Mouse (Mus musculus): ENCODE measurements around the gene Nudt8.

DNA sequence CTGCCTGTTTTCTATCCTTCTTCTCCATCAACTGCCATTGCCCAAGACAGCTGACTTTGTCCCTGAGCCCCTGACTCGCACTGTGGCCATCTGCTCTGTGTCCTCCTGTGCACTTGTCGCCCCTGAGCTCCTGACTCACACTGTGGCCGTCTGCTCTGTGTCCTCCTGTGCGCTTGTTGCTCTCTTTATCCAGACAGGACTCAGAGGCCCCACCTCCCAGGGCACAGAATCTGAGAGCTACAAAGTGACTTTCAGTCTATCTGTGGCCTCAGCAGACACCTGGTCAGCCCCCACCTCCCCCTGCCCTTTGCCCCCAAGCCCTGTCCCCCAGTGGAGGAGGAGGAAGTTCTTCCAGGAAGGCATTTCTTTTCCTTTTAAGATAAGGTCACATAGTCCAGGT lies 44.6 kb upstream of the Nudt8 start:
- TF ChIP-seq CTCF (IDR thresholded peaks at IDR 0.05; ENCODE audit: borderline replicate concordance, insufficient read depth, low read depth, low read length) = no peak
- no peak for TF ChIP-seq POLR2A (IDR thresholded peaks at IDR 0.05; ENCODE audit: borderline replicate concordance, insufficient read depth, low read length)
